Mouse (Mus musculus) left cerebral cortex, adult 9 months (tissue): ENCODE data around the gene Tmem200c.

ENCODE experiments used
- DNase-seq, 2 experiments: peaks; one replicate each; pipeline ENCODE4 v3.0.0; 2022; ENCODE audit warnings: low spot score in 2 of 2

The Tmem200c gene

GRCm38 (mm10) chr17:68826323-68826722, at the start of gene Tmem200c:
TSS of gene Tmem200c (plus strand) at chr17:68826623.
- DNase-seq, result no peak

- no peak for DNase-seq
Measured at GRCm38 (mm10) chr17:68793741-68794140, 32.7 kb upstream of the Tmem200c start.

- DNase-seq, result no peak
Measured at GRCm38 (mm10) chr17:68836655-68837012, 10.2 kb downstream of the Tmem200c start.

GRCm38 (mm10) chr17:68837013-68837858, 10.8 kb downstream of the Tmem200c start:
- DNase-seq, result peak in 1 of 2 experiments; percentile 67

- DNase-seq, result no peak
Measured at GRCm38 (mm10) chr17:68837859-68838194, 11.4 kb downstream of the Tmem200c start.

- DNase-seq, result no peak
Measured at GRCm38 (mm10) chr17:68839888-68840571, 13.6 kb downstream of the Tmem200c start.

- DNase-seq, result no peak
Measured at GRCm38 (mm10) chr17:68840572-68840939, 14.1 kb downstream of the Tmem200c start.

GRCm38 (mm10) chr17:68841097-68841891, 14.9 kb downstream of the Tmem200c start:
- DNase-seq, result peak in 1 of 2 experiments; percentile 40

GRCm38 (mm10) chr17:68841892-68842252, 15.4 kb downstream of the Tmem200c start:
- no peak for DNase-seq

- DNase-seq, result peak in 1 of 2 experiments; percentile 34
Measured at GRCm38 (mm10) chr17:68845931-68846330, 19.5 kb downstream of the Tmem200c start.

- no peak for DNase-seq
Measured at GRCm38 (mm10) chr17:68848739-68849138, 22.3 kb downstream of the Tmem200c start.

GRCm38 (mm10) chr17:68852171-68852966, 25.9 kb downstream of the Tmem200c start:
- DNase-seq, result no peak

GRCm38 (mm10) chr17:68864175-68864574, 37.8 kb downstream of the Tmem200c start:
- no peak for DNase-seq

- no peak for DNase-seq
Measured at GRCm38 (mm10) chr17:68868439-68868838, 42.0 kb downstream of the Tmem200c start.

- DNase-seq, result no peak
Measured at GRCm38 (mm10) chr17:68874021-68874420, 47.6 kb downstream of the Tmem200c start.

GRCm38 (mm10) chr17:68875251-68875650, 48.8 kb downstream of the Tmem200c start:
- DNase-seq, result no peak

GRCm38 (mm10) chr17:68875917-68876495, 49.6 kb downstream of the Tmem200c start:
- DNase-seq, result no peak

GRCm38 (mm10) chr17:68881725-68882524, 55.5 kb downstream of the Tmem200c start:
- peak in 1 of 2 experiments; percentile 59 for DNase-seq

GRCm38 (mm10) chr17:68883474-68884083, 57.2 kb downstream of the Tmem200c start:
- DNase-seq, result no peak

- DNase-seq, result no peak
Measured at GRCm38 (mm10) chr17:68890672-68891071, 64.2 kb downstream of the Tmem200c start.
